Mouse (Mus musculus): ENCODE results near the gene Ctnna3.
A peak's percentile ranks its signal among the peaks of the same experiment; 100 is the strongest.
"Not testable (repeated sequence)": the region's sequence is repeated elsewhere in the genome, so short reads cannot be mapped to it uniquely, and the experiment has no call there.

Ctnna3 gene

DNA sequence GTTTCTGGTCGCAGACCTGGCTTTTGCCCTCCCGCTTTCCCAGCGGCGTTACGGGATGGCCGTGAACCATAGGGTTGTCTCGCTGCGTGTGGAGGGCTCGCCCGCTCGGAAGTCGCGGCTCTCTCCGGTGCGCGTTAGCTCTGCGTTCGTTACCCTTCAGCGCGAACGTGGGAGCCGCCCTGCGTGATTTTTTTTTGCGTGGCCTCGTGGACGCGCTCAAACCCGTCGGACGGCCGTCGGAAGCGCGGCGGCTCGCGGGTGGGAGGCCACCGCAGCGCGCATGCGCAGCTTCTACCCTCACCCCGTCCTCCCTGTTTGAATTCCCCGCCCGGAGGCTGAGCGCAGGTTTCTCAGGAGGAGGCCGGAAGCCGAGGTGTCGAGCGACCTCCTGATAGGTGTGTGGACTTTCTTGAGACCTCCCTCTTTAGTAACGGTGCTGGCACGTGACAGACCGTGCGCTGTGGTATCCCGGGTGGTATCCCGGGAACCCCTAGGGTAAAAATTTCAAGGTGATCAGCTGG is at the start of gene Ctnna3:
Ctnna3 (plus strand) TSS at position 314 of the 521 bp plus-strand sequence.
- peak; percentile 83 to 85 for DNase-seq (ENCODE audit: low spot score in 2 of 2)

DNA sequence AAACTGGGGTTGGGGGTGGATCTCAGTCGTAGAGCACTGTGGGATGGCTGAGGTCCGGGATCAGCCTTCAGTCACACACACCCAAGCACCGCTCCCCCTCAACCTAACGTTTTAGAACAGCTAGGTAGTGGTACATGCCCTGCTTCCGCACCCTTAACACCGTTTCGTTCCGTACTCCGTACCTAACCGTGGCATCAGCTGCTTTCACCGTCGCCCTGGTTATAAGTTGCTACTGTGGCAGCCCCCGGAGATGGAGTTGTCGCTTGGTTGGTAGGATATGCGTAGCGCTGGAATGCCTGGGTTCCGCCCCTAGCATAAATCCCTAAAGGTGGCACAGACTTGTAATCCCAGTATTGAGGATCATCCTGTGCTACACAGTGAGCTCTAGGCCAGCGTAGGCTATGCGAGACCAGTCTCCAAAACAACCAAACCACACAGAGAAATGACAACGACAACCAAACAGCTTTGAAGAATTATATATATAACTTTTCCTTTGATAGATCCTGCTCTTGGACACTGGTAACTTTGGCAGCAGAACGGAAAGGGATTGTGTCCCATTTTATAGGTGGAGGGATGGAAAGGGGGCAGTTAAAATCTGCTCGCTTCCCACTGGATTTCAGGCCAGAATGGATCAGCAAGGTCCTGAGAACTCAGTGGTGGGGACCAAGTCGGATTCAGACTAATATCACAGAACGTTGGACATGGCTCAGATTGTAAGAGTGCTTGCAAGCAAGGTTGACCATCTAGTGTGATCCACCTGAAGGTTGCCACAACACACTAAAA is 48.2 kb upstream of the Ctnna3 start, which contains the start of gene Sirt1:
Sirt1 (minus strand) TSS at position 207 of the 783 bp plus-strand sequence.
- no peak for DNase-seq (ENCODE audit: low spot score in 2 of 2)

DNA sequence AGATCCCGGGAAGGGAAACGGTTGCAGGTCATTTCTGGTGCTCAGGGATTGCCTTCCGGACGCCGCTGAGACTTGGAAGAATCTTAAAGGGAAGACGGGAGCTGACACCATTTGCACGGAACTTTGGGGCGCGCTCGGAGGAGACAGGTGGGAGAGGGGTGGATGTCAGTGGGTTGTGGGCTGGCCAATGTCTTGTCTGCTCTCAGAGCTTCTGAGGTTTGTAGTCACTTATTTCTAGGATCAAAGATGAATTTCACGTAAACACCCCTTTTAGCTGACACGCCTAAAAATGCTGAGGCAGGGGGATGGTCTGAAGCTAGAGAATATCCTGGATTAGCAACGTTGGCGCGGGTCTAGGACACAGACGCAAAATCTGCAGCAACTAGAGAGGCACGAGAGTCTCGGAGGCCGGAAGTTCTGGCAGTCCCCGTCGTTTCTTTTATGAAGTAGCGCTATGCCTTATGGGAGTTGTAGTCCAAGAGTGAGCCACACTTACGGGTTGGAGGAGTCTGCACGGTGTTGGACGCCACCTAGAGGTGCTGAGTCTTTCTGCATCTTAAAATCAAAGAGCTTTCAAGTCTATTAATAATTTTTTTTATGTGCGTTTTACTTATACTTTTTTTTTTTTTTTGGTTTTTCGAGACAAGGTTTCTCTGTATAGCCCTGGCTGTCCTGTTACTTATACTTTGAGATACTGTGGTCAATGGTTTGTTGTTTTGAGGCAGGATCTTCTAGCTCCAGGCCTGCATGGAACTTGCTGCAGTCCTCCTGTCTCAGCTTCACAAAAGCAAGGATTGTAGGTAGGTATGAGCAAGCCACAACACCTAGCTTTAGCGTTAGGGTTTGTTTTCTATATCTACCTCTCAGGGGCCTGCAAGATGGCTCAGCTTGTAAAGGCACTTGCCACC is 47.3 kb upstream of the Ctnna3 start, which contains the start of gene Dnajc12:
Dnajc12 (plus strand) TSS at position 72 of the 908 bp plus-strand sequence.
- DNase-seq (ENCODE audit: low spot score in 2 of 2) = peak; percentile 73 to 81

DNA sequence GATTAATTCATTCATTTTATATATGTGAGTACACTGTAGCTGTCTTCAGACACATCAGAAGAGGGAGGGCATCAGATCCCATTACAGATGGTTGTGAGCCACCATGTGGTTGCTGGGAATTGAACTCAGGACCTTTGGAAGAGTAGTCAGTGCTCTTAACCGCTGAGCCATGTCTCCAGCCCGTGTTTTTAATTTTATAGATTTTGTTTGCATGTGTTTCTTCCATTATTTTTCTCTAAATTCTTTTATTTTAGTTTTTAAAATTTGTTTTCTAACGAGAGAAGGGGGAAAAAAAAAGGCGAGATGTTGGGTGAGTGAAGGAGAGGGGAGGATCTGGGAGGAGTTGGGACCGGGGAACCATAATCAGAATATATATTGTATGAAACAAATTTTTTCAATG is 44.0 kb upstream of the Ctnna3 start:
- DNase-seq (ENCODE audit: low spot score in 2 of 2) = not testable (repeated sequence)

DNA sequence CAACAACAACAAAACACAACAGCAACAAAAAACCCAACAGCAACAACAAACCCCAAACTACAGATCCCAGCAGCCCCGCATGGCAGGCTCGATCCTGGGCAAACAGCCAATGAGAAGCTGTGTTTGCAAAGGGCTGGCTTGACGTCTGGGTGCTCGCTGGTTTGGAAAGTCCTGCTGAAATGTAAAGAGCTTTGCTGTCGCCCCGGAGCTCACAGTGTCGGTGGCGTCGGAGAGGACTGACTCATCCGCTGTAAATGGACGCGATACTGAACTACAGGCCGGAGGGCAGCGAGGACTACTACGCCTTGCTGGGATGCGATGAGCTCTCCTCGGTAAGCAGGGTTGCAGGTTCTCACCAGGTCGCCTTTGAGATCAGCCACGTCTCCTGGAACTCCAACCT is 43.5 kb upstream of the Ctnna3 start:
- peak; percentile 64 to 79 for DNase-seq (ENCODE audit: low spot score in 2 of 2)

DNA sequence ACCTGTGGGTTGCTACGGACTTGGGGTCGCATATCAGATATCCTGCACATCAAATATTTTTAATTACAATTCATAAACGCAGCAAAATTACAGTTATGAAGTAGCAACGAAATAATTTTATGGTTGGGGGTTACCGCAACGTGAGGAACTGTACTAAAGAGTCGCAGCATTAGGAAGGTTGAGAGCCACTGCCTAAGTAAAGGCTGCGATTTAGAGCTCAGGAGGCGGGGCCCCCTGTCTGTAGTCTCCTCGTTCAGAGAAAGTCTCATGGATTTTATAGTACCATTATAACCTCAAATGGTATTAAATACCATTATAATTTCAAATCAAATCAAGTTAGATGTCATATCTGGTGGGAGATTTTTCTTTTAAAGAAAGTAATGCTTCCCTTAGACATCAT is 42.9 kb upstream of the Ctnna3 start:
- DNase-seq (ENCODE audit: low spot score in 2 of 2) = no peak

DNA sequence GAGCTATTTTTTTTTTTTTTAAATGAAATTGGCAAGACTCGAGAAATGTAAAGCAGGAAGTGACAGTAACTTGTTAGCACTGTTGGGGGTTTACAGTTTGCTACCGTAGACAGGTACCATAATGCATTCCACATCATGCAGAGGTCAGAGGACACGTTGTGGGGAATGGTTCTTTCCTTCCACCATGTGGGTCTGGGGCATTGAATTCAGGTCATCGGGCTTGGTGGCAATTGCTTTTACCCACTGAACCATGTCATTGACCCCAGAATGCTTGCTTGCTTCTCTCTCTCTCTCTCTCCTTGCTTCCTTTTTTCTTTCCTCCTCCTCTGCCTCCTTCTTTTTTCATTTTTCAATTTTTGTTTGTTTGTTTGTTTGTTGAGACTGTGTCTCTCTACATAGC is 41.0 kb upstream of the Ctnna3 start:
- DNase-seq (ENCODE audit: low spot score in 2 of 2) = no peak

DNA sequence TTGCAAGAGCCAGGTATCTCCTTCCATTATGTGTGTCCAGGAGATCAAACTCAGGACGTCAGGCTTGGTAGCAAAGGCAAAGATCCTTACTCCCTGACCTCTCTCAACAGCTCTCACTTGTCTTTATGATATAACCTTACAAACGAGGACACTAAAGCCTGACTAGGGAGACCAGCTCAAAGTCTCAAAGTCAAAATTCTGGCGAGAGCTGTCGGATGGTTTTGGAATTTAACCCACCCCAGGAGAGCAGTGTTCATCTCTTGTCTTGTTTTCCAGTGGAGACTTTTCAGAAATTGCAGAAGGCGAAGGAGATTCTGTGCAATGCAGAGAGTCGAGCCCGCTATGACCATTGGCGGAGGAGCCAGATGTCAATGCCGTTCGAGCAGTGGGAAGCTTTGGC is 32.9 kb upstream of the Ctnna3 start:
- DNase-seq (ENCODE audit: low spot score in 2 of 2) = no peak

DNA sequence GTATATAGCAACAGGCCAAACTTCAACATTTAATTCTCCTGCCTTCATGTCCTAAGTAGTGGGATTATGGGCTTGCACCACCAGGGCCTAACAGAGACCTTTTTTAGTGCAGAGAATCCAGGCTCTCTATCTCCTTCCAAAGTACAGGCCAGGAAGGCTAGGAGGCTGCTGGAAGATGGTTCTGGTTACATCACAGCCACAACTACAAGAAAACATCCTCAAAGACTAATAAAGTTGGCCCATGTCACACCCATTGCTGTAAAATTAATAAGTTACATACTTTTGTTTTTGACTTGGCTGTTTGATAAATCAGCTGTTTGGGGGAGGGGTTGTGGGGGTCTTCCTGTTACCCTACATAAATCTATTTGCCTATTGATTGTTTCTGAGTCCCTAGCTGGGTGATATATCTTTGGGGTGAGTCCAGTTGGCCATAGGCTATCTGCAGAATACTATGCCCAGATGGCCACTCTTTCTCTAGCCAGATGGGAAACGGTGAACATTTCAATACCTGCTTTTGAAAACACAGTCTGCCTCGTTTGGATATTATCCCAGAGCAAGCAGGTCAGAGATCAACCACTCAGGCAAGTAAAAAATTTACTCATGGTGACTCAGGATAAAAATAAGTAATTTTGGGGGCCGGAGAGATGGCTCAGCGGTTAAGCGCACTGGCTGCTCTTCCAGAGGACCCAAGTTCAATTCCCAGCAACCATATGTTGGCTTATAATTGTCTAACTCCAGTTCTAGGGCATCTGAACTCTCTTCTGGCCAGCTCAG is 27.0 kb upstream of the Ctnna3 start:
- DNase-seq (ENCODE audit: low spot score in 2 of 2) = no peak

DNA sequence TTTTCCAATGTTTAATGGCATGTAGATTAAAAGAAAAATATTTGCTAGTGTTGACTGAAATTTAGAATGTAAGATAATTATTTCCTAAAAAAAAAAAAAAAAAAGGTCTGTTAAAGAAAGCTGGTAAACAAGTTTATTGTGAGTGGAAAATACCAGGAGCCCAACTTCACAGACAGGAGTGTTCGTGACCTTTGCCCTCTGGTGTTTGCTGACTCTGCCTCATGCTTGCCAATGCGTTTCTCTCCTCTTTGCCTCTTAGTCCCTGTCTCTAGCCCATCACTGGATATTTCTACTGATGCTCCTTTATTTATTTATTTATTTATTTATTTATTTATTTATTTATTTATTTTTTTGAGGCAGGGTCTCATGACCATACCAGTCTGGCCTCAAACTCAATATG is 26.3 kb upstream of the Ctnna3 start:
- DNase-seq (ENCODE audit: low spot score in 2 of 2) = no peak

DNA sequence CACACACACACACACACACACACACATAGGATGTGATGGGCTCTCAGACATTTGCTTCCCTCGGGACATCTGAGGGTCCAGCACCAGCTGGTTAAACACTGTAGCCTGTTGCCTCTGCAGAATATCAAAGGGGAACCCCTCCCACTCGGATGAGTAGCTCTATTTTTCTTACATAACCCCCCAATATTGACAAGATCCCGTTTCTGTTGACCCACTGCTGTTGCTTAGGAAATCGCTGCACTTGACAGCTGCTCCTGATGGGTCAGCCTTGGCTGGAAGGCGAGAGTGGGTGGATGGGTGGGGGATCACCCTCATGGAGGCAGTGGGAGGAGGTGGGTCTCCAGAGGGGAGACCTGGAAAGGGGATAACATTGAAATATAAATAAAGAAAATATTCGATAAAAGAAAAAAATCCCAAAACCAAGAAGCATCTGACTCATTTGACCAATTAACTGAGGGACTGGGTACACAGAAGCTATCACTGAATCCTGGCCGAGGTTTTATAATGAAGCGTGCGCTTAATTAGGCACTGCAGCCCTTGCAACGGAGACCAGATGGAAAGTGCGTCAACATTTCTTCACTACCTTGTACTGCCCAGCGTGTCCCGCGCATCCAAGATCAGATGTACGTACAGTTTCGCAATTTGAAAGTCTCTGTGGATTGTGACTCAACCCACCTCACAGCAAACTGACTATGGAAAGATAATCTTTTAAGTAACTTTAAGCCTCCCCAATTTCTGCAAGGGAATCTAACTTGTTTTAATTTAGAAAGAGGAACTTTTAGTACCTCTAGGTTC is 19.5 kb upstream of the Ctnna3 start:
- no peak for DNase-seq (ENCODE audit: low spot score in 2 of 2)

DNA sequence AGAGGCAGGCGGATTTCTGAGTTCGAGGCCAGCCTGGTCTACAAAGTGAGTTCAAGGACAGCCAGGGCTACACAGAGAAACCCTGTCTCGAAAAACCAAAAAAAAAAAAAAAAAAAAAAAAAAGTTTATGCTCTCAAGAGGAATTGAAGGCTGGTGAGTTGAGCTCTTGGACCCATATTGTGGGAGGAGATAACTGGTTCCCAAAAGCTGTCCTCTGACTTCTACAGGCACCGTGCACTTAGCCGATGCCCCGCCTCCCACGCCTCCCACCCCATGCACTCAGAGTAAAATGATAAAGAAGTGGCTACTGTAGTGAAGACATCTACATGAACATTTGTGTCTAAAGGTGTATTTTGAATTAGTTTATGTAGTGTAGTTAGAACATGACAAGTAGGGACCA is 18.2 kb upstream of the Ctnna3 start:
- DNase-seq (ENCODE audit: low spot score in 2 of 2) = not testable (repeated sequence)

DNA sequence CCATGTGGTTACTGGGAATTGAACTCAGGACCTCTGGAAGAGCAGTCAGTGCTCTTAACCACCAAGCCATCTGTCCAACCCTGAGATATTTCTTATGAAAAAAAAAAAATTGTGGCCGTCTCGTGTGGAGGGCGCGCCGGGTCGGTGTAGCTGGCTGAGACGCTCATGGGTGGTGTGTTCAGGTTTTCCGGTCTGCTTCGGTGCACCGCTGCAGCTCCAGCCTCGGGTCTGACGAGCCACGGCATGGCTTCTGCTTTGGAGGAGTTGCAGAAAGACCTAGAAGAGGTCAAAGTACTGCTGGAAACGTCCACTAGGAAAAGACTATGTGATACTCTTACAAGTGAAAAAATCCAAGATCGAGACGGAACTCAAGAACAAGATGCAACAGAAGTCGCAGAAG is 17.1 kb upstream of the Ctnna3 start:
- DNase-seq (ENCODE audit: low spot score in 2 of 2) = no peak

DNA sequence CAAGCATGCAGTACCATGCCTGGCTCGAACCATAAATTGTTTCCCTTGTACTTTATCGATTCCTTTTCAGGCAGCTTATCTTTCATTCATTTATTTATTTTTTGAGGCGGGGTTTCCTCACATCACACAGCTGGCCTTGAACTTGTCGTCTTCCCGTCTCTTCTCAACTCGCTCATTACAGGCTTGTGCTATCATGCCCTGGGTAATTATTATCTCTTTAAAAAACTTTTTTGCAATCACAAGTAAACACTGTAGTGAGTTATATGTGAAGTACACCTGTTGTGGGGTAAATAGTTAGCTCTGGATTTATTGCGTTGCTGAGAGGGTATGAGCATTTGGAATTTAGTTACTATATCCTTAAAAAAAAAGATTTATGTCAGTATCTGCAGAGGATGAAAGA is 14.6 kb upstream of the Ctnna3 start:
- DNase-seq (ENCODE audit: low spot score in 2 of 2) = no peak

DNA sequence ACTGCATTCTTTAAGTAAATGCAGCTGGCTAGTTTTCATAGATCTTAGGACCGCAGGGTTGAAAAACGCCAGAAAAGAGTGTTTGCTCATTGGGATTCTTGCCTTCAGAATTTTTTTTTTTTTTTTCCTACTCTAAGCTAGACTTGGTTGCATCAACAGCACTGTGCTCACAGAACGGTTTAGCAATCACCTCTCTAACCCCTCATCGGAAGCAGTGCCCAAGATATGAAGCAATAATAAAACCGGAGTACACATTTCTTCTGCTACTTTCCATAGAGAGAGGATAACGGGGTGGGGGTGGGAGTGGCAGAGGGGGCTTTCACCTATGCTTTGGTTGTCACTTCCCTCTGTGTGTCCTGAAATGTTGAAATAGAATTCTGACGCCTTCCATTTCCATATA is 14.0 kb upstream of the Ctnna3 start:
- no peak for DNase-seq (ENCODE audit: low spot score in 2 of 2)

DNA sequence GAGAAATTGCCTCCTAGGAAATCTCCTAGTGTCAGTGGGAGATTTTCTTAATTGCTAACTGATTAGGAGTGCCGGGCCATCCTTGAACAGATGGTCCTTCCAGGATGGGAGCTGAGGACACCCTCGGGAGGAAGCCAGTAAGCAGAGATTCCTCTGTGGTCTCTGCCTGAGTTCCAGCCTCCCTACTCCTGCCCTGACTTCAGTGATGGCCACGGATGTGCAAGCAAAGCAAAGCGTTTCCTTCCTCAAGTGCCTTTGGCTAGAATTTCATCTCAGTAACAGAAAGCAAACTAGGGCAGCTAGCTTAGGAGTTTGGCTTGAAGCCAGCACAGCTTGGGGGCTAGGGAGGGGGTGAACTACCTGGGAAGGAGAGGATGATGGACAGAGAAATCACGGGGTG is 12.8 kb upstream of the Ctnna3 start:
- no peak for DNase-seq (ENCODE audit: low spot score in 2 of 2)

DNA sequence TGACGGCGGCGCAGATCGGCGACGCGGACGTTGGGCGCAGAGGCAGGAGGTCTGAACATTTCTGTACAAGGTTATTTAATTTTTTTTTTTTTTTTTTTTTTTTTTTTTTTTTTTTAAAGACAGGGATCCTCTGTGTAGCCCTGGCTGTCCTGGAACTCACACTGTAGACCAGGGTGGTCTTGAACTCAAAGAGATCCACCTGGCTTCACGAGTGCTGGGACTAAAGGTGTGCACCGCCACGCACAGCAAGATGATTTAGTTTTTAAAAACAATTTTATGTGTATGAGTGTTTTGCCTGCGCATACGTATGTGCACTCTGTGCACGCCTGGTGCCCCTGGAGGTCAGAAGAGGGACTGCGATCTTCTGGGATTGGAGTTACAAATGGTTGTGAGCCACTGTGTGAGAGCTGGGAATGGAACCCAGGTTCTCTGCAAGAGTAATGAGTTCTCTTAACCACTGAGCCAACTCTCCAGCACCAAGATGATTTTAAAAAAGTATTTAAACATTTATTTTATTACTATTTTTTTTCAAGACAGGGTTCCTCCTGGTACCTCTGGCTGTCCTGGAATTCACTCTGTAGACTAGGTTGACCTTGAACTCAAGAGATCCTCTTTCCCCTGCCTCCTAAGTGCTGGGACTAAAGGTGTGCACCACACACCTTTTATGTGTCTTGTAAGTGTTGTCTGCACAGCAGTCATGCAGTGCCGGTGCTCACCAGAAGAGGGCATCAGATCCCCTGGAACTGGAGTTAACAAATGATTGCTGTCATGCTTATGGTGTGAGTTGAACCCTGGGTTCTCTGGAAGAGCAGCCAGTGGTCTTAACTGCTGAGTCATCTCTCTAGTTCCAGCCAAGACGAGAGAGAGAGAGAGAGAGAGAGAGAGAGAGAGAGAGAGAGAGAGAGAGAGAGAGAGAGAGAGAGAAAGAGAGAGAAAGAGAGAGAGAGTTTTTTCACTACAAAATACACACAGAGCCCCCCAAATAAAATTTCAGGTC is 7.9 kb upstream of the Ctnna3 start, which contains the start of gene Gm7075:
Gm7075 (minus strand) TSS at position 51 of the 997 bp plus-strand sequence.
- DNase-seq (ENCODE audit: low spot score in 2 of 2) = no peak

DNA sequence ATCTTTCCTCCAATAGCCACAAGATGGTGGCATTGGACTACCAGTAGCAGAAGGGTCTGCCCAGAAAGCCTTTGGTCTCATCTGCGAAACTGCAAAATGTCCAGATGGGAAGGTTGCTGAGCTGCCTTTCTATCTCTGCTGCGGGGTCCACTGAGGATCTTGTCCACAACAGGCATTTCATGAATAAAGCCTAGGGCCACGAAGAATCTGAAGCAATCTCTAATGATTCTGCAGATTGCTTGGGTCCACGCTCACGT is 7.2 kb upstream of the Ctnna3 start:
- DNase-seq (ENCODE audit: low spot score in 2 of 2) = no peak

DNA sequence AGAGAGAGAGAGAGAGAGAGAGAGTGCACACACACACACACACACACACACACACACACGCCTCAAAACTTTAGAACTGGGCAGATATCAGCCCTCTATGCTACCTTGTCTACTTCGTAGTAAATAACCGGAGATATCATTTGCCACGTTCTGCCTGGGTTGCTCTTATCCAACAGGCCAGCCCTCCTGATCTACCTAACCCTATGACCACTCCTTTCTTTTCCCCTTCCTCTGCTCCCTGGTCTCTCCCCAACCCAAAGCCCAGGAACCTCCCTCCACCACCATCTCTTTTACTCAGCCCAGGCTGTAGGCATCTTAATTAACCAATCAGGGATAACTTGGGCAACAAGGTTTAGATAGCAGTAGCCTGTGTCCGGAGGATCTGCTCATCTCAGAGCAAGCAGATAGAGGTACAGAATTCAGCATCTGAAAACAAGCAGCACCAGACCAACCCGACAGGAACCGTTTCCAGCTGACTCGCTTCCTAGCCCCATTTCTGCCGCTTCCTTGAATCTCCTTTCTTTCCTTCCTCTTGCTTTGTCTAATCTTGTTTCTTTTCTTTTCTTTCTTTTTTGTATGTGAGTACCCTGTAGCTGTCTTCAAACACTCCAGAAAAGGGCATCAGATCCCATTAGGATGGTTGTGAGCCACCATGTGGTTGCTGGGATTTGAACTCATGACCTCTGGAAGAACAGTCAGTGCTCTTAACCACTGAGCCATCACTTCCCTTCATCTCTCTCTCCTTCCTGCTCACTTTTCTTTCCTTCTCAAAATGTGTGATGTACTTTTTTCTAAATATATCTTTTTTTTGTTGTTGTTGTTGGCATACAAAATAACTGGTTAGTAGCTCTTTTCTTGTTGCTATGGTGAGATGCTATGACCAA is 6.1 kb upstream of the Ctnna3 start:
- no peak for DNase-seq (ENCODE audit: low spot score in 2 of 2)
